Mouse (Mus musculus) c-Kit-positive CD71-positive TER-119-negative erythroid progenitor cells, embryonic 14.5 days (primary cell): ENCODE measurements around the gene Timeless.

Experiments
- DNase-seq: peaks from one replicate; pipeline ENCODE4 v3.0.0-alpha.2; 2013; ENCODE audit warnings: low read depth

Gene Timeless

DNA sequence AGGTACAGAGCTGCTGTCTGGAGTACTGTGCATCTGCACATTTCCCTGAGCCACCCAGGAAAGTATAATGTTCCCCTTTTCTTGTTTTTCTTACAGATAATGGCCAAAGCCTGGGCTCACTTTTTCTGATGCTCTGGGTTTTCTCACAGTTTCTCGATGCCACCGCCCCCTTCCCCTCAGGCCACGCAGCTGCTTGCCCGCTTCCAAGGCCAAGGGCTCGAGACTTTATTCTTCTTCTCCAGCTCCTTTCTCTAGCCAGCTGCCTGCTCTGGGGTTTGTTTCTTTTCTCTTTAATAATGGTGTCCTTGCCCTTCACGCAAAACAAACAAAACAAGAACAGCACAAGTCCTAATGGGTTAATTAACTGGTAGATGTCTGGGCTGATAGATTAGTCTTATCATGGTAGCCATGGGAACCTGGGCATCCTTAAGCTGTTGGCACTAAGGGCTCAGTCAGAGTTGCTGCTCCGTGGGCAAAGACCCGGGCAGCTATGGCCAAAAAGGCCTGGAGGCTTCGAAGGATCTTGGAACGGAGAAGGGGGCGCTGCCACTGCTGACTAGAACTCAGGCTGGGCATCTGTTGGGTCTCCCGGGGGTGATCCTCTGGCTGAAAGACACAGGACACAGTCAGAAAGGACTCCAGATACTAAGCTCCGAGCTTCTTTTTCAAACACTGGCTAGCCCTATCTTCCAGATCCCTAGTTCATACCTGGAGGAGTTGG lies 64.7 kb downstream of the Timeless start:
- DNase-seq: no peak

DNA sequence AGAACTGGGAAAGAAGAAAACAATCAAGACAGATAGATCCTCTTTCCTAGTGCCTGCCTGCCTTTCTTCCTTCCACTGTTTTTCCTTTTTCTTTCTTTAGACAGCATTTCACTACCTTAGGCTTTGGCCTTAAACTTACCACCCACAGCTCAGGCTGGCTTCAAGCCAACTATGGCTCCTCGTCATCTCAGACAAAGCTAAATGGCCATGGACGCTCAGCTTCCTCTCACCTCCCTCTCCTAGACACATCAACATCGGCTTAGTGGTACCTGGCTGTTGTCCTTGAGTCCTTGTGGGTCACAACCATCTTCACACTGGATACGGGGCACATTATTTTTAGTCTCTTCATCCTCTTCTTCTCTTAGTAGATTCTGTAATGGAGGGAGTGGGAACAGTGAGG lies 65.4 kb downstream of the Timeless start:
- DNase-seq: no peak

DNA sequence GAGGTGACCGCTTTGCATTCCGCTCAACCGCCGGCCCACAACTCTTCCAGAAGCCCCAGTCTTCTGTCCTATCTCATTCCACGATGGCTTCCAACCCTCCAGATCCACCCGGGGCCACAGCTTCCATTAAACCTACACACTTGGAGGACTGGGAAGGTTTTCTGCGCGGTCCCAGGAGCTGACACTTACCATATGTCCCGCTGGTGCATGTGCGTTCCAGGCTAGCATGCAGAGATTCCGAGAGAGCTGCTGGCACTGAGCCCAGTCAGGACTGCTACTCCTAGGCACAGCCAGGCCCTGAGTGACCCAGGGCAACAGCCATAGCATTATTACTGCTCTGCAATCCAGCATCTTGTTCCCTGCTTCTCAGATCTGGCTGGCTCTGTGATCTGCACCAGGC lies 65.8 kb downstream of the Timeless start:
- no peak for DNase-seq

- no peak for DNase-seq
These were observed 66.4 kb downstream of the Timeless start for GRCm38 (mm10) chr10:128298243-128298642.

GRCm38 (mm10) chr10:128298702-128299171 lies 66.9 kb downstream of the Timeless start, which contains the start of gene Il23a:
Gene Il23a (minus strand): TSS chr10:128298752.
- no peak for DNase-seq

GRCm38 (mm10) chr10:128302357-128302756 lies 70.5 kb downstream of the Timeless start:
- no peak for DNase-seq
